Mouse (Mus musculus) liver, adult 2 months (tissue): ENCODE measurements around the gene Map4k5.

ENCODE experiments used
- CTCF ChIP-seq: fragments of 200-500 bp; IDR thresholded peaks from 2 replicates; pipeline ENCODE4 v1.5.1; 2011; ENCODE audit warnings: low read depth, low read length, control low read depth
- POLR2A ChIP-seq: fragments of 200-500 bp; IDR thresholded peaks from 2 replicates; pipeline ENCODE4 v1.6.1; 2011; ENCODE audit warnings: low read length, control low read depth; ENCODE audit not compliant: insufficient read depth; ENCODE audit errors: extremely low read depth

DNA sequence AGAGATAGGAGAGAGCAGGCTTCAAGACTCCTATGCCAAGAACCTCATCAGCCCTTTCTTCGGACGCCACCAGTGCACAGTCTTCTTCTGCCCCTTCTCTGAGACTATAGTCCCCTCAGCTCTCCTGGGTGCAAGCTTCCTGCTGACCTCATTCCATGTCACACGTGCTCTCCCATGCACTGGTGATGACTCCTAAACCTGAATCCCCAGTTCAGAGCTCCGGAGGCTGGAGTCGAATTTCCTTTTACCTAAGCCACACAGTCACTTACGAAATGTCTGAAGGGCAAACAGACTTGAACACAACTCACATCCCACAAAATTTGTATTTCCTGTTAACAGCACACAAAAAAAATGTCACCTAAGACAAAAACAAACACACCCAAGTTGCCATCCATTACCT lies 5.2 kb downstream of the Map4k5 start:
- TF ChIP-seq POLR2A: no peak
- no peak for TF ChIP-seq CTCF
